Comparison of ENCODE assay signal across 23 mouse cellular contexts in the genomic region with DNA sequence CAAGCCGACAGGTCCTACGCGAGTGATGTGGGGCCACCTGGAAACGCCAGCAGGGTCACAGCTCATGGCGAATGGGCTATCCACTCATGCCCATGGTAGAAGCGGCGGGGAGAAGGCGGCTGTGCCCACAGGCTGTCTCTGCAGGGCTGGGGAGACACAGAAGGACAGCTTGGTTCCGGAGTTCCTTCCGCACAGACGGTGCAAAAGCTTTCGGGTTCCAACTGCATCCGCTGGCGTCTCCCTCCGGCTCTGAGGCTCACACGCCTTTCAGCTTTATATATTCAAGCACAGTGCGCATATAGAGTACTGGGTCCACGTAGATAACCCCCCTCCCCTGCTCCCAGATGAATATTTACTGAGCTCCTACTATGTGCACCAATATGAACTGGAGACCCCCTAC. TPM values are rescaled to one million over a fixed set of nuclear protein-coding genes. Genes with fewer than 3 reads are reported as not detected.
DNase-seq lines count a peak whose midpoint lies in the region; ATAC-seq lines count a peak whose summit lies in the region.
"Had no signal": no experiment of that assay in that cellular context is flagged by ENCODE, and none has a peak within 500 bp of the region (broad histone marks: within the 10 kb centered on the region; RNA-seq: fewer than 3 reads in every experiment).

No protein-coding gene starts in this region.

- peak overlapping the region; percentile 54 for H3K27ac ChIP-seq in forebrain, embryonic 16.5 days (ENCODE audit: low read length)
- H3K27ac ChIP-seq in forebrain, embryonic 10.5 days: no peak overlapping the region
- H3K27ac ChIP-seq: embryonic facial prominence, embryonic 13.5 days; hindbrain, embryonic 10.5 days; liver, embryonic 13.5 days; midbrain, embryonic 15.5 days had no signal

- H3K4me2 ChIP-seq in forebrain, embryonic 16.5 days (ENCODE audit: low read length): peak overlapping the region; percentile 15; the same call in 1 of the 2 replicates
- H3K4me2 ChIP-seq: embryonic facial prominence, embryonic 13.5 days; liver, embryonic 13.5 days; midbrain, embryonic 15.5 days had no signal

- no peaks in the 10 kb centered on the region for H3K9me3 ChIP-seq in forebrain, embryonic 16.5 days (ENCODE audit: control insufficient read depth, low read length)
- H3K9me3 ChIP-seq in forebrain, embryonic 10.5 days: no peaks in the 10 kb centered on the region
- H3K9me3 ChIP-seq: embryonic facial prominence, embryonic 13.5 days; hindbrain, embryonic 10.5 days; liver, embryonic 13.5 days; midbrain, embryonic 15.5 days had no signal

- DNase-seq in forebrain, embryonic 10.5 days (ENCODE audit: extremely low spot score, low spot score): no peak
- peak; percentile 41 to 62 for DNase-seq in layer of hippocampus, adult 18-20 months (ENCODE audit: low spot score in 2 of 2)
- DNase-seq in layer of hippocampus, postnatal 25 days (ENCODE audit: extremely low spot score in 1 of 2, low spot score in 1 of 2): no peak
- DNase-seq in right cerebral cortex, adult 18-20 months: peak; percentile 48
- DNase-seq in right cerebral cortex, postnatal 36 days (ENCODE audit: low spot score in 2 of 2): no peak
- peak; percentile 59 for DNase-seq in right cerebral cortex, postnatal 25 days
- DNase-seq in thymus, adult 18-20 months: no peak
- DNase-seq: adrenal gland, postnatal 14 days; cerebellum, adult 2 months; kidney, adult 9 months; liver, embryonic 13.5 days; lung, postnatal 10 days had no signal

- 0 out of 2 replicates have a peak overlapping the region, but pooled peaks have one; percentile 13 for H3K4me3 ChIP-seq in forebrain, embryonic 16.5 days (replicated peaks; ENCODE audit: low read length)
- no peak overlapping the region for H3K4me3 ChIP-seq in forebrain, embryonic 10.5 days
- H3K4me3 ChIP-seq: embryonic facial prominence, embryonic 13.5 days; hindbrain, embryonic 10.5 days; liver, embryonic 13.5 days; midbrain, embryonic 15.5 days had no signal

- peak; percentile 46 for ATAC-seq in forebrain, embryonic 16.5 days
- ATAC-seq: midbrain, embryonic 15.5 days had no signal

- no peaks in the 10 kb centered on the region for H3K36me3 ChIP-seq in forebrain, embryonic 16.5 days (ENCODE audit: control insufficient read depth, insufficient read depth)
- H3K36me3 ChIP-seq in forebrain, embryonic 10.5 days (replicated peaks): peaks cover 31% of the 10 kb centered on the region
- H3K36me3 ChIP-seq: embryonic facial prominence, embryonic 13.5 days; liver, embryonic 13.5 days; midbrain, embryonic 15.5 days had no signal

- no peaks in the 10 kb centered on the region for H3K27me3 ChIP-seq in forebrain, embryonic 16.5 days (replicated peaks; ENCODE audit: control insufficient read depth, insufficient read depth, low read length)
- no peaks in the 10 kb centered on the region for H3K27me3 ChIP-seq in forebrain, embryonic 10.5 days (ENCODE audit: poor library complexity, severe bottlenecking)
- H3K27me3 ChIP-seq: embryonic facial prominence, embryonic 13.5 days; liver, embryonic 13.5 days; midbrain, embryonic 15.5 days had no signal

- H3K9ac ChIP-seq in forebrain, embryonic 16.5 days (replicated peaks; ENCODE audit: low read depth, low read length): no peak overlapping the region
- H3K9ac ChIP-seq: embryonic facial prominence, embryonic 13.5 days; liver, embryonic 13.5 days; midbrain, embryonic 15.5 days had no signal

- peaks cover 19% of the 10 kb centered on the region for H3K4me1 ChIP-seq in forebrain, embryonic 16.5 days (replicated peaks; ENCODE audit: control insufficient read depth, insufficient read depth, low read length)
- peaks cover 23% of the 10 kb centered on the region for H3K4me1 ChIP-seq in forebrain, embryonic 10.5 days

- 84% methylated on average over 18 of the region's 18 CpGs for WGBS in forebrain, embryonic 16.5 days
- WGBS in forebrain, embryonic 10.5 days: 93% methylated on average over 18 of the region's 18 CpGs

RNA-seq across cellular contexts. Expression of a gene that starts 27.3 kb away (rescaled TPM):
- polyA plus RNA-seq in forebrain, embryonic 16.5 days (2015; fragmentation: Nextera tagmentation; extraction: Ambion mirVana): 4.6 and 5.0 TPM in 2 replicates
- 4.4 and 4.5 TPM in 2 replicates for polyA plus RNA-seq in forebrain, embryonic 10.5 days (2016; fragmentation: Nextera tagmentation; extraction: Ambion mirVana)
- total RNA-seq in layer of hippocampus, adult 18-20 months (2021): 10 to 100 TPM; 59.4 to 67.8 TPM
- total RNA-seq in layer of hippocampus, postnatal 25 days (2021): 10 to 100 TPM; 61.2 to 64.5 TPM

RNA-seq across cellular contexts. Expression of a gene that starts 32.9 kb away (rescaled TPM):
- polyA plus RNA-seq in forebrain, embryonic 16.5 days (2015; fragmentation: Nextera tagmentation; extraction: Ambion mirVana): not detected in 2 replicates
- polyA plus RNA-seq in forebrain, embryonic 10.5 days (2016; fragmentation: Nextera tagmentation; extraction: Ambion mirVana): 0.22 and 0.67 TPM in 2 replicates
- total RNA-seq in layer of hippocampus, adult 18-20 months (2021): not detected
- not detected for total RNA-seq in layer of hippocampus, postnatal 25 days (2021)
- total RNA-seq: adrenal gland, postnatal 14 days; common myeloid progenitor, adult 5-6 weeks; gastrocnemius, adult 8-10 months; heart, adult 8-10 months; megakaryocyte, adult 5-6 weeks had no signal
- polyA plus RNA-seq: embryonic facial prominence, embryonic 13.5 days; heart, embryonic 16.5 days; hindbrain, embryonic 10.5 days; large intestine, adult 2 months; limb, embryonic 11.5 days; liver, embryonic 13.5 days had no signal

Comparison
In these comparisons a context has a peak if more than half of its experiments do, and no peak if none do; other contexts are left out.
1. DNase-seq: peak in layer of hippocampus, adult 18-20 months (2 of 2), right cerebral cortex, adult 18-20 months (single experiment) and right cerebral cortex, postnatal 25 days (single experiment); none in forebrain, embryonic 10.5 days (single experiment), layer of hippocampus, postnatal 25 days (0 of 2), right cerebral cortex, postnatal 36 days (0 of 2) and thymus, adult 18-20 months (0 of 2).